Mouse (Mus musculus): ENCODE measurements around the gene Ncl. TPM values are rescaled to one million over a fixed set of nuclear protein-coding genes. Genes with fewer than 3 reads are reported as not detected.

Ncl gene
- total RNA-seq, 2 experiments from 2014 or later: 135 to 136 TPM

- intact Hi-C loops (cut with DNase I): no loop called here
- no peak for DNase-seq (ENCODE audit: low spot score in 2 of 2)
Observed at GRCm38 (mm10) chr1:86300093-86300492, 59.1 kb downstream of the Ncl start.

Small RNA genes lying within 50 kb of the gene (microRNA-seq; reads per million reads assigned to microRNA genes)
- 85.4 to 129 reads per million in 2 experiments for gene mmu-mir-3535

Other genes with a start within 250 kb of the Ncl start
- gene Htr2b, start 247.4 kb downstream of the Ncl start, total RNA-seq (2021): under 1 TPM in 1 of 2 experiments, not detected in 1; 0.23 TPM
- 1 to 10 TPM; 2.8 to 5.4 TPM for gene Gm21972, start 225.8 kb downstream of the Ncl start, total RNA-seq (2021)
- gene Armc9, start 204.6 kb downstream of the Ncl start, total RNA-seq (2021): 10 to 100 TPM; 39.1 to 45.9 TPM
- 1 to 10 TPM; 1.2 to 1.4 TPM for gene B3gnt7, start 56.6 kb downstream of the Ncl start, total RNA-seq (2021)
- gene Nmur1, start 66.8 kb upstream of the Ncl start, total RNA-seq (2021): not detected
- gene Tex44, start 66.9 kb upstream of the Ncl start, total RNA-seq (2021): not detected
- 100 to 1,000 TPM; 359 to 366 TPM for gene Ptma, start 167.3 kb upstream of the Ncl start, total RNA-seq (2021)
- gene Pde6d, start 223.2 kb upstream of the Ncl start, total RNA-seq (2021): 10 to 100 TPM; 49.4 to 58.1 TPM
- gene Cops7b, start 223.5 kb upstream of the Ncl start, total RNA-seq (2021): 10 to 100 TPM; 27.5 to 29.6 TPM